Mouse (Mus musculus) adrenal gland, postnatal 4 days (tissue): ENCODE measurements around the gene Hs3st2. TPM values are rescaled to one million over a fixed set of nuclear protein-coding genes. Genes with fewer than 3 reads are reported as not detected.
"Not testable (repeated sequence)": the region's sequence is repeated elsewhere in the genome, so short reads cannot be mapped to it uniquely, and the experiment has no call there.

Source experiments
- DNase-seq, 2 experiments: peaks; one replicate each; pipeline ENCODE4 v3.0.0; 2021 to 2022; ENCODE audit warnings: low spot score in 2 of 2, mixed read lengths in 2 of 2
- long read RNA-seq, 2 experiments: library from polyadenylated mRNA; stranded (forward); transcript quantifications; one replicate each; pipeline ENCODE4 v2.0.0; 2021
- total RNA-seq, 2 experiments: library from RNA; stranded (reverse); gene quantifications; 2 replicates each; pipeline ENCODE4 v1.2.3; 2021

Gene Hs3st2
- total RNA-seq: 1 to 10 TPM in 1 of 2 experiments, under 1 TPM in 1; 0.78 to 1.2 TPM
- long read RNA-seq, experiment 1: 0 reads
- long read RNA-seq, experiment 2, partial matches to known transcripts: 0 of 1 reads
- long read RNA-seq, experiment 2, other reads (novel, unspliced or antisense): 1 of 1 reads

DNA sequence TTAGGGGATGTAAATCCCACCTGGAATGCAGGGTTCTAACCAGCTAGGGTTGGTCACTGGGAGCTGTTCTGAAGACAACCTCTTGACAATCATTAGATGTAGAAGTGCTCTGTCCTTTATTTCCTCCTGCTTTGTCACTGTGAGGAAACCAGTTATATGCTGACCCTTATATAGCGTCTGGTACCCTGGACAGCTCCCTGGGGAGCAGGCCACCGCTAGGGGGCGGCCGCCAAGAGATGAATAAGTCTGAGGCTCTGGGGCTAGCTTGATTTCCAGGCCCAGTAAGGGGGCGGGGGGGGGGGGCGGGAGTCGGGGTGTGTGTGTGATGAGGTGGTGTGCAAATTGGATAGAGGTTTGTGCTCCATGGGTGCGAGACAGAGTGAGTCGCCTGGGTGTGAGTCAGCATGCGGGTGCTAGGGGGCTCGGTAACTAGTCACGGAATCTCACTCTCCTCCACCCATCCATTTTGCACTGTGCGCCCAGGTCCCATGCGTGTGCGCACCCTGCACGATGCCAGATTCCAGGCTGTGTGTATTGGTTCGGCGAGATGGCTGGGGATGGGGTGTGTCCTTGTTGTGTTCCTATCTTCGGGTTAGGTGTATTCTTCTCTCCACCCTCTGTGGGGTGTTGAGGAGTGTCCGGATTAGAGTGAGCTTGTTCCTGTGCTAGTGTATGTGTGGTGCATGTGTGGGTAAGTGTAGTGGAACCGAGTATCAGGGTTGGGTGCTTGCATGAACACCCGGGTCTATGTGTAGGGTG lies at the start of gene Hs3st2:
Gene Hs3st2, plus strand, starts transcription at position 635 of the 759 bp plus-strand sequence.
- DNase-seq: peak; percentile 12 to 19

- no peak for DNase-seq
Observed at GRCm38 (mm10) chr7:121348284-121348963, 43.2 kb upstream of the Hs3st2 start.

DNA sequence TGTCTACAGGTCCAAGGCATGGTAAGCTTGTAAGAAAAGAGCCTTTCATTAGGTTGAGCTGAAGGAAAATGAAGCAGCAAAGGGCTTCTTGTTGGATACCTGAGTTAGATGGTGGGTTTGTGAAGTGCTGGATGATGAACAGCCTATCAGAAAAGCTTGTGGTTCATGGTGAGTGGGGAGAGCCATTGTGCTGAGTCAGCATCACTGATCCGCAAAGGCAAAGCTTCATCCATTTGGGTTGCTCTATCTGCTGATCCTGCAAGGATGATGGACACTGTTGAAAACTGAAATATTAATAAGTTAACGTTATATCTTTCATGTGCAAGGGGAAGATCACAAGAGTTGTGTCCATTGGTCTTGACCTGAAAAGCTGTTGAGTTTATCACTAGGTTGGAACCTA lies 40.0 kb upstream of the Hs3st2 start:
- DNase-seq: no peak

DNA sequence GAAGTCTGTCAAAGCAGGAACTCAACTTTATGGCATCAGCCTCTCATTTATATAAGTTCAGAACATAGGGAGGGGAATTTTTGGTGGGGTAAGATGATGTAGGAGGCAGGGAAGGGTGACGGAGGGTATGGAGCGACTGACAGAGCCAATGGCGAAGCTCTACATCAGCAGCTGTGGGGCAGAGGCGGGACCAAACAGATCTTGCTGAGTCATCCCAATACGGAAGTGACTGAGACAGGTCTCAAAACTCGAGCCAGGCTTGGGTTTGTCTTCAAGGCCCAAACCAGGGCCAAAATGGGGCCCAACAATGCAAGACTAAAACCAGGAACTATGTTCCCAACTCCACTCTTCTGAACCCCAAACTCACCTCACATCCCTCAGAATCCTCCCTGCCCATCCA lies 30.2 kb upstream of the Hs3st2 start:
- DNase-seq: not testable (repeated sequence)

GRCm38 (mm10) chr7:121365584-121365983 lies 26.1 kb upstream of the Hs3st2 start:
- DNase-seq: no peak

GRCm38 (mm10) chr7:121367185-121367584 lies 24.5 kb upstream of the Hs3st2 start:
- no peak for DNase-seq

DNA sequence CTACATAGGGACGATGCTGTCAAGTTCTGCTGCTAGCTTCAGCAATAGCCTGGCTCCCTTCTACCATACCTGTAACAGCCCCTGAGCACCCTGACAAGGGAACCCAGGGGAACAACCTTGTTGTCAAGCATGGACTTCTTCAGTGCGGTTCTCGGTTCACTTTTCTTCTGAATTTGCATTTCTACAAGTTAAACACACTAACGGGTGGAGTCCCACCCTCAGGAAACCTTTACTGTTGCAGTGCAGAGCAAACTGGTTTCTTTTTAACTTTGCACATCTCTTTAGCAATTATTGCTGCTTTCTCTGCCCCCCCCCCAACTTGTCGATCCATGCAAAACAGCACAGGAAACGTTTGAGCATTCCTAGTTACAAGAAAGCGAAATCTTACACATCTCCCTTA lies 19.7 kb upstream of the Hs3st2 start:
- DNase-seq: no peak

DNA sequence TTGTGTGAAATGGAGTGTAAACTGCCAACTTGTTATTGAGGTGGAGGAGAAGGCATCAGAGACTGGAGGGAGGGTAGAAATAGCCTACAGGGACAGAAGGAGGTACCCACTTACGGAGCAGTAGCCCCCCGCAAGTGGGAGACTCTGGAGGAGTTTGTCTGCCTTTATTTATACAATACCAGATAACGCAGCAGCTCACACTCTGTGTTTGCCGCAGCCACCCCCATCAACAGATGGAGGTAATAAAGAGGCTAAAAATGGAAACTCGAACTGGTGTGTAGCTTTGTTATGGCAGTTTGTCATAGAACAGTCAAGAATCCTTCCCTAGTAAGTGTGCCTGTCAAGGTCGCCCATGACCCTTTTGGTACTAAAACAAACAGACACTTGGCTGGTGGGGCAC lies 16.2 kb upstream of the Hs3st2 start:
- no peak for DNase-seq

DNA sequence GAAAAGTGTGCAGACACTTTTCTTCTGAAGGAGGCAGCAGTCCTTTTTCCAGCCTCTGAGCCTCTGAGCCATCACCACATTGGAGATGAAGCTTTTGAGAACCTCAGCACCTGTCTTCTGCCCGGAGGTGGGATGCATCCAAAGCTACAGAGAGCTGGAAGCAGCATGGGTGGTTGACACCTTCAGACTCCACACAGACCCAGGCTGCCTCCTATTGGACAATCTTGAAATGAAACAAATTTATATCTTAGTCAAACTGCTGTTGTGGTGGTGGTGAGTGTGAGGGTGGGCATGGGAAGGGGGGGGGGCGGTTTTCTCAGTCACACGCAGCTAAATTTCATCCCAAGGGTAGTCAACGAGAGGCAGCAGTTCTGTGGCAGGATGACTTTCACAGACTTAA lies 12.7 kb upstream of the Hs3st2 start:
- DNase-seq: no peak

- no peak for DNase-seq
Observed at GRCm38 (mm10) chr7:121391984-121392739, 503 bp downstream of the Hs3st2 start.

DNA sequence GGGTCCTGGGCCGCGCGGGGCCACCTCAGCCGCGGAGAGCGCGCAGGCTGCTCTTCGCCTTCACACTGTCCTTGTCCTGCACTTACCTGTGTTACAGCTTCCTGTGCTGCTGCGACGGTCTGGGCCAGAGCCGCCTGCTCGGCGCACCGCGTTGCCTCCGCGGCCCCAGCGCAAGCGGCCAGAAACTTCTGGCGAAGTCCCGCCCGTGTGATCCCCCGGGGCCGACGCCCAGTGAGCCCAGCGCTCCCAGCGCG lies 1.0 kb downstream of the Hs3st2 start:
- DNase-seq: no peak

- no peak for DNase-seq
Observed at GRCm38 (mm10) chr7:121393884-121394283, 2.2 kb downstream of the Hs3st2 start.

DNA sequence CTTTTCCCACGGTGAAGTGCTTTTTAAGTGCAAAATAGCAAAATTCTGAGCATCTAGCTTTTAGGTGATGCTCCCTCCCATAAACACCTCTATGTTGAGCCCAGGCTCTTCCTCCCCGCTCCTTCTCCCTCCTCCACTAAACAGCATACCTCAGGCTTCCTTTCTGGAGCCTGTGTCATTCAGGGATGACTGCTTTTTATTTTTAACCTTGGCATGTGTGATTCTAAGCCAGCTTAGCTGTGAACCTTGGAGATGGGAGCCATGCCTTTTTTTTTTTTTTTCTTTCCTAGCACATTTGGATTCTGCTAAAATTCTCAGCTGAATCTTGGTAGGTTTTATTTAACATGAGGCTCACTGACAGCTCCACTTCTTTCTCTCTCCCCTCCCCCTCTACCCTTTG lies 3.2 kb downstream of the Hs3st2 start:
- DNase-seq: no peak

DNA sequence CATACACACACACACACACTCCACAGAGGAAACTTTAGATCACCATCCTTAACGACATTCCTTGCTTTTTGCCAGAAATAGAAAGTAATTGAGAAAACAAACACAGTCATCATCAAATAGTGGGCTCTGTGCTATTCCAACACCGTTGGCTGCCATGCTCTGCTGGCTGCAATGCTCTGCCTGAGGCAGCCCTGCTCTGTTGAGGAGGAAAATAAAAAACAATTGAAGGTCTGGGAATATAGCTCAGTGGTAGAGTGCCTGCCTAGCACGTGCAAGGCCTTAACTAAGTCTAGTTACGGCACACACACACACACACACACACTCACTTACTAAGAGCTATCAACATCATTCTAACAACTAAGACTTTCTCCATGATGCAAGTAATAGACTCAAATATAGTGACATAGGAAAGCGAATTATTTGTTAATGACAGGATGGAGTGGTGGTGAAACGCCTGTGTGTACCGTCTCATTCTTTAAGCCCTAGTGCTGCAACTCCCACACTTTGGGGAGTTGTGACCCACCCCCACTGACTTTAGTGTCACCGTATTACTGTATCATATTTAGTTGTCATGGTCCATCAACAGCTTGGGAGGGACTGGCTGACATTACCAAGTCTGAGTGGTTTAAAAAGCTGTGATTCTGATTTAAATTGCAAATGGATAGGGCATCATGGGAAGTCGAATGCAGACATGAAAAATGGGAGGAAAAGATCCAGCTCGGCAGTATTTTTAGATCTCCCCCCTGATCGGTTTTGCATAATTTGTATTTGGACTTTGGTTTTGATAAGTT lies 19.3 kb downstream of the Hs3st2 start:
- no peak for DNase-seq

- no peak for DNase-seq
Observed at GRCm38 (mm10) chr7:121411507-121411898, 19.8 kb downstream of the Hs3st2 start.

DNA sequence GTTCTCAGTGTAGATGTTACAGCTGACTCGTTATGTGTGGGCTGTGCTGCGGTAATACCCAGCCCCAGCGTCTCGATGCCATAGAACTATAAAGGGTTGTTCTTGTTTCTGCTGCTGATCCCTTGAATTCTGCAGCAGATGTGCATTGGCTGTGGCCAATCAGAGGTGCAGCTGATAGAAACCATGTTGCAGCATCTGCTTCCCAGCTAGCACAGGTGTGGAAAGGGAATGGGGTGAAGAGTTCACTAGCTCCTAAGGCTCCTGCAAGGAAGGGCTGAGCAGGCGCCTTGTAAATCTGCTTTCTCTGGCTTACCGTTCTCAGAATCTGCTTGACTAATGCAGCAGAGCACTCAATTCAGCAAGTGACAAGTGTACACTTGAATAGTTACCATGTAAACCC lies 45.2 kb downstream of the Hs3st2 start:
- DNase-seq: no peak

DNA sequence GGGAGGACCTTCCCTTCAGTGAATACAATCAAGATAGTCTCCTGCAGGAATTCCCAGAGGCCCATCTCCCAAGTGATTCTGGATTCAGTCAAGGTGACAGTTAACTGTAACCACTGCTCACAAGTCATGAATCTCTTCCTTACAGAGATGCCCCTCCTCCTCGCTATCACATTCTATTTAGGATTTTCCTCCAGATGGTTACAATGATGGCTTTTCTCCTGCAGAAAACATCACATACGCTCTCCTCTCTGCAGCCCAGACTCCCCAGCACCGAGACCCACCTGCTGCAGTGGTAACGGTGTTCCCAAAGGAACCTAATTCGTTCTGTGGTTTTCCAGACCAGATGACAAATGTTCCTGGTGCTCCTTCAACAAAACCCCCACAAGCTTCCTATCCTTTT lies 49.5 kb downstream of the Hs3st2 start:
- DNase-seq: no peak

GRCm38 (mm10) chr7:121444336-121444735 lies 52.7 kb downstream of the Hs3st2 start:
- DNase-seq: no peak

DNA sequence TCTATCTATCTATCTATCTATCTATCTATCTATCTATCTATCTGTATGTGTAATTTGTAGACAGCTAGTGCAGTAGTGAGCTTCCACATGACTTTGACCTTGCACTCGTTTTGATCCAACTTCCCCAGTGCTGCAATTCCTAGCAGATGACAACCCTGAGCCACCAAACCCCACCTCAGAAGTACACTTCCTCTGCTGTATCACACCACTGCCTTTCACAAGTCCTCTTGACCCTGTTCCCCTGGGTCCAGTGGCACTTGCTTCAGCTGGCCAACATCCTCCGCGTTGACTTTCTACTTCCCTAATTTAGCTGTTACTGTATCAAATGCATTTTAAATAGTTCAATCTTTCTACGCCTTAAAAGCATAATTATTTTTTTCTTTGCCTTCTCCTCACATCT lies 54.6 kb downstream of the Hs3st2 start:
- DNase-seq: no peak

GRCm38 (mm10) chr7:121450951-121451843 lies 59.5 kb downstream of the Hs3st2 start:
- no peak for DNase-seq
